In the genomic region with DNA sequence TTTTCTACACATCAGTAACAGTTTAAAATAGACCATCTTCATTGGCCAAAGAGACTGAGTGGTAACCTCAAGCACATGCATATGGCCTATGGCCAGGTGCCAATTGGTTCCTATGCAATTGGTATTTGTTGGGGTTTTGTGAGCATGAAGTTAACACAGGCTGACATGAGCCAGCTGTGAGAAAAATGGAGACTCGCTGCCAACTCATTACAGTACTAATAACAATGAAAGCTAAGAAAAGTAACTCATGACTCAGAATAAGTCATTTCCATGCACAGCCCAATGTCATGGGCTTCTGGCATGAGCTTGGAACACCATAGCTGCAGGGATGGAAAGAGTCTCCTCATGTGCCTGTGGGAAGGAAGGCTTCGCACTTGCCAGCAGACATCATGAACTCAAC, we compare ENCODE assay signal across 11 mouse cellular contexts.
DNase-seq lines count a peak whose midpoint lies in the region; ATAC-seq lines count a peak whose summit lies in the region.
"Had no signal": no experiment of that assay in that cellular context is flagged by ENCODE, and none has a peak within 500 bp of the region (broad histone marks: within the 10 kb centered on the region; RNA-seq: fewer than 3 reads in every experiment).

No protein-coding gene starts in this region.

- H3K36me3 ChIP-seq in hindbrain, embryonic 16.5 days (ENCODE audit: control insufficient read depth, insufficient read depth, low read length) = no peaks in the 10 kb centered on the region
- H3K36me3 ChIP-seq in hindbrain, embryonic 11.5 days (ENCODE audit: control insufficient read depth, insufficient read depth, low read length) = no peaks in the 10 kb centered on the region
- H3K36me3 ChIP-seq: neural tube, embryonic 13.5 days had no signal

- 78% methylated on average over 2 of the region's 2 CpGs for WGBS in hindbrain, embryonic 16.5 days
- 93% methylated on average over 2 of the region's 2 CpGs for WGBS in hindbrain, embryonic 11.5 days

- H3K27ac ChIP-seq in hindbrain, embryonic 16.5 days (ENCODE audit: low read depth, low read length) = no peak overlapping the region
- no peak overlapping the region for H3K27ac ChIP-seq in hindbrain, embryonic 11.5 days (ENCODE audit: low read depth, low read length)
- H3K27ac ChIP-seq: layer of hippocampus, adult 2 months; macrophage; neural tube, embryonic 13.5 days had no signal

- no peak for DNase-seq in hindbrain, embryonic 11.5 days (ENCODE audit: low spot score)
- DNase-seq in NIH3T3 (ENCODE audit: low read depth) = peak; percentile 99
- peak; percentile 6 to 9 for DNase-seq in gastrocnemius, adult 8-10 months (ENCODE audit: low spot score in 2 of 2)
- DNase-seq in lung, postnatal 25 days (ENCODE audit: low spot score) = peak; percentile 22
- no peak for DNase-seq in spleen, adult 12 weeks (ENCODE audit: low spot score)
- DNase-seq: forebrain, postnatal 0 days had no signal

- no peak overlapping the region for H3K9ac ChIP-seq in hindbrain, embryonic 16.5 days (ENCODE audit: low read depth, low read length)
- H3K9ac ChIP-seq in hindbrain, embryonic 11.5 days (ENCODE audit: low read depth, low read length) = no peak overlapping the region
- H3K9ac ChIP-seq: forebrain, postnatal 0 days; neural tube, embryonic 13.5 days had no signal

- H3K4me1 ChIP-seq in hindbrain, embryonic 16.5 days (ENCODE audit: control insufficient read depth, insufficient read depth, low read depth, low read length) = peaks cover 7% of the 10 kb centered on the region
- H3K4me1 ChIP-seq in hindbrain, embryonic 11.5 days (replicated peaks; ENCODE audit: control insufficient read depth, insufficient read depth, low read length) = no peaks in the 10 kb centered on the region

- ATAC-seq in hindbrain, embryonic 16.5 days = peak; percentile 29; the same call in 1 of the 2 replicates
- no peak for ATAC-seq in hindbrain, embryonic 11.5 days (ENCODE audit: low FRiP score)
- ATAC-seq in frontal cortex, adult (ENCODE audit: low TSS enrichment) = no peak
- ATAC-seq: forebrain, postnatal 0 days had no signal

- H3K4me3 ChIP-seq in hindbrain, embryonic 16.5 days (ENCODE audit: low read length) = no peak overlapping the region
- no peak overlapping the region for H3K4me3 ChIP-seq in hindbrain, embryonic 11.5 days (ENCODE audit: low read depth, low read length)
- H3K4me3 ChIP-seq: layer of hippocampus, adult 2 months; neural tube, embryonic 13.5 days had no signal

- 0 out of 2 replicates have a peak, but pooled peaks cover 2% of the 10 kb centered on the region for H3K9me3 ChIP-seq in hindbrain, embryonic 16.5 days (ENCODE audit: control insufficient read depth, low read length)
- H3K9me3 ChIP-seq in hindbrain, embryonic 11.5 days (ENCODE audit: control insufficient read depth, low read length) = no peaks in the 10 kb centered on the region
- H3K9me3 ChIP-seq: neural tube, embryonic 13.5 days had no signal

- no peak overlapping the region for H3K4me2 ChIP-seq in hindbrain, embryonic 16.5 days (ENCODE audit: low read length)
- no peak overlapping the region for H3K4me2 ChIP-seq in hindbrain, embryonic 11.5 days (replicated peaks; ENCODE audit: low read depth, low read length)
- H3K4me2 ChIP-seq: neural tube, embryonic 13.5 days had no signal

- no peaks in the 10 kb centered on the region for H3K27me3 ChIP-seq in hindbrain, embryonic 16.5 days (replicated peaks; ENCODE audit: control insufficient read depth, insufficient read depth, low read length)
- H3K27me3 ChIP-seq in hindbrain, embryonic 11.5 days (ENCODE audit: control insufficient read depth, insufficient read depth, low read length) = no peaks in the 10 kb centered on the region
- H3K27me3 ChIP-seq: neural tube, embryonic 13.5 days had no signal

Comparison
In these comparisons a context has a peak if more than half of its experiments do, and no peak if none do; other contexts are left out.
1. DNase-seq: peak in NIH3T3 (single experiment), gastrocnemius, adult 8-10 months (2 of 2) and lung, postnatal 25 days (single experiment); none in hindbrain, embryonic 11.5 days (single experiment) and spleen, adult 12 weeks (single experiment).